Mouse (Mus musculus) fat pad, adult 2 months (tissue): ENCODE results near the gene 4933402J07Rik.

Experiments used
- DNase-seq: peaks from one replicate; pipeline ENCODE4 v3.0.0-alpha.2; 2011; ENCODE audit warnings: low read depth, low spot score; ENCODE audit errors: extremely low read depth

4933402J07Rik gene

DNA sequence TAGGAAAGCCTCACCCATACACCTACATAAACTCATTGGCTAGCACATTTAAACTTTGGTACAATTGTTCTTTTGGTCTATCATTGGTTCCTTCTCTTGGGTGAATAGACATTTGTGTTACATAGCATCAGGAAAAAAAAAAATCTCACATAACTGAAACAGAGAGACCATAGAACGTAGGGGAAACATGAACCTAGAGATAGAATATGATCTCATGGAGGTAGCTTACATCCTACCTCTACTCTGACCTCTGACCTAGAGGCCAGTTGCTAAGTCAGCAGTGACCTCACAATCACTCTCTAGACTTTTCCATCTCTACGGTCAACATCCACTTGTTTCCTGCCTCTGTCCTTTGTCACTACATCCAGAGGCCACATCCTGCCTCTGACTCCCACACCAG is at the start of gene 4933402J07Rik:
4933402J07Rik (plus strand) TSS at position 301 of the 400 bp plus-strand sequence.
- DNase-seq: no peak

GRCm38 (mm10) chr8:87517132-87517531 is 46.5 kb upstream of the 4933402J07Rik start:
- no peak for DNase-seq

GRCm38 (mm10) chr8:87525006-87525405 is 38.6 kb upstream of the 4933402J07Rik start:
- no peak for DNase-seq

- no peak for DNase-seq
Measured at GRCm38 (mm10) chr8:87531176-87531575, 32.5 kb upstream of the 4933402J07Rik start.

DNA sequence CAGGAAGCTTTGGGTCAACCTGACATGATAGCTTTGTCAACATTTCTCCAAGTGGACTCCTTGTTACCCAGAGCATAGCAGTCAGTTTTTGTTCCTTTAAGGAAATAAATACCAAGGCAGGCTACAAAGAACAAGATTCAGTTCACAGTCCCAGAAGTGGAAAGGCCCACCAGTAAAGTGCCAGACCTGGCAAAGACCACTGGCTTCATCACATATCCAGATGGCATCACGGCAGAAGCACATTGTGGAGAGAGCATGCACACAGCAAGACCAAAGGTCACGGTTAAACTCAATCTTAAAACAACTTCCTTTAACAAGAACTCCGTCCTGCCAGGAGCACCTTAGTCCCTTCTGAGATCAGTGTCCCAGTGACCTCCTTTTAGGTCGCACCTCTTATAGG is 30.2 kb upstream of the 4933402J07Rik start:
- DNase-seq: no peak

DNA sequence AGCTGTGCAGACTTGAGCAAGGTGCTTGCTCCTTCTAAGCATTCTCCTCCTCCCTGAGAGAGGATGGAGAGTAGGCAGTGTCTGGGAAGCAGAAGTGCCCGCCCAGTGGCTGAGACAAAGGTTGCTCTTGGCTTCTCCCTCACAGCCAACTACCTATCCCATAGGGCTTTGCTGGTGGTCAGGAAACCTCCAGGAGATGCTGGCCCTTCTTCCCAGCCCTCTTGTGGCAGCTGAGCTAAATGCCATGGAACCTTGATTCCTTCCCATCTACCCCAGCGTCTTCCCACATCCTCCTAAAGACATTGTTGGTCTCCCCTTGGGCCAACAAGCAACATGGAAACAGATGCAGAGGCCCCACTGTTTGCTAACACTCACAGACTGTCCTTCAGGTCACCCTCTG is 28.8 kb upstream of the 4933402J07Rik start:
- DNase-seq: no peak

- DNase-seq: no peak
Measured at GRCm38 (mm10) chr8:87536615-87537329, 26.9 kb upstream of the 4933402J07Rik start.

GRCm38 (mm10) chr8:87539829-87540394 is 23.7 kb upstream of the 4933402J07Rik start:
- no peak for DNase-seq

DNA sequence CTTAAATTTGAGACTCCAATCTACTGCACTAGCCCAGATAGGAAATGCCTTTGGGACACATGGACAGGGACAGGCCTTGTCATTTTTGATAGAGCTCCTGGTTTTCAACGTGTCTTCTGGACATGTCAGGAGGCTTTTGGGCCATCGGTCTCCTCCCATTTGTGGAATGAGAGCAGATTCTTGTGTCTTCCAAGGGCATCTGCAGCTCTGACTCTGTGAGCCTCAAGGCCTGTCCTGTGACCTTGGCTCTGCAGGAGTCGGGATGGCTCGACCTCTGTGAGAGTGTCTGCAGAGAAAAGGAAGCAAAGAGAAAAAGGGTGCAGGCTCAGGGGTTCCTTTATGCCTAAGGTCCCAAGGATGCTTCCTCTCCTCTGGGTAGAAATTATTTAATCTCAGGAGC is 13.8 kb upstream of the 4933402J07Rik start:
- DNase-seq: no peak

DNA sequence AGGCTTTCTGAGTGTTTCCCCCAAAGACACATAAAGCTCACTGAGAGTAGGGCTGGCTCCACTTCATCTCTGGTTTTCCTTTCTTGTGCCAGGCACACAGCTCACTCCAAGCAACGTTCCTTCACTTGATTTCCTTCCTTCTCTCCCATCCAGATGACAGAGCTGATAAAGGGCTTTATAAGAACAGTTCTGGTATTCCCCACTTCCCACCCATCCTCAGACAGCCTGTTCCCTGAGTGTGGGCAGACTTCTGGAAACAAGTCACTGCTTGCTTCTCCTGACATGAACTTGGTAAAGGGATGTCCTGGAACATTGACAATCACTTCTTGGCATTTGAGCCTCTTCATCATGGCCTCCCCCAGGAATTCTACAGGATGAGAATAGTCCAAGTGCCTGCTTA is 10.9 kb upstream of the 4933402J07Rik start:
- no peak for DNase-seq

DNA sequence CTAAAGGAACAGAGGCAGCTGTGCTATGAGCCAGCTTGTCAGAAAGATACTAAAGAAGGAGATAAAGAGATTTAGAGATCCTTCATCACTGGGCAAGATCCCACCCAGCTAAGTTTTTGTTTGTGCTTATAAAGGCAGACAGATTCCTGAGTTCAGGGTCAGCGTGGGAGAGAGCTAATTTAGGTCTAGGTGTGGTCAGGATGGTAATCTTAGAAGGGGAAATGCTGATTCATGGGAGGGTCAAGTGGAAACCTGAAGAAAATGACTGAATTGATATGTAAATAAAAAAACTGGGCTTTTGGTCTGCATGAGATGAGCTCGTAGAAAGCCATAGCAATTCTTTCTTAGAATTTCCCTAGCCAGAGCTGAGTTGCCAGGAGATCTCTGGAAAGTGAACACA is 2.9 kb upstream of the 4933402J07Rik start:
- no peak for DNase-seq

GRCm38 (mm10) chr8:87569203-87569602 is 5.5 kb downstream of the 4933402J07Rik start:
- no peak for DNase-seq

GRCm38 (mm10) chr8:87569706-87570563 is 6.3 kb downstream of the 4933402J07Rik start:
- no peak for DNase-seq

- no peak for DNase-seq
Measured at GRCm38 (mm10) chr8:87570564-87570855, 6.9 kb downstream of the 4933402J07Rik start.

DNA sequence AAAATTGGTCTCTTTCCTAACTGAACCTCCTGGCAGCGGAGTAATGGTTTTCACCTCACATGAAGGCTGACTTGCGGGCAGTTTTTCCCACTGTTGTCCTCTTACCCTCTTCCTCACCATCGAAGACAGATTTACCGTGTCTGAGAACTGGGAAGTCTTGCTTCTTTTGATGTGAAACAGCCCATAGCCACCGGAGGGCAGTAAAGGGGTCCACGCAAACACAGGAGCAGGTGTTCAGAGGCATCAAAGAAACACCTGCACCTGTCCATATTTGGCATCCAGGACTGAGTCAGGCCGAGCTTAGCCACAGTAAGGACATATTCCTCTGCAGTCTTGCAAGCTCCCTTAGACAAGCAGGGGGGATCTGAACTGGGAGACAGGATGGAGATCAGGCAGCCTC is 7.2 kb downstream of the 4933402J07Rik start:
- no peak for DNase-seq

DNA sequence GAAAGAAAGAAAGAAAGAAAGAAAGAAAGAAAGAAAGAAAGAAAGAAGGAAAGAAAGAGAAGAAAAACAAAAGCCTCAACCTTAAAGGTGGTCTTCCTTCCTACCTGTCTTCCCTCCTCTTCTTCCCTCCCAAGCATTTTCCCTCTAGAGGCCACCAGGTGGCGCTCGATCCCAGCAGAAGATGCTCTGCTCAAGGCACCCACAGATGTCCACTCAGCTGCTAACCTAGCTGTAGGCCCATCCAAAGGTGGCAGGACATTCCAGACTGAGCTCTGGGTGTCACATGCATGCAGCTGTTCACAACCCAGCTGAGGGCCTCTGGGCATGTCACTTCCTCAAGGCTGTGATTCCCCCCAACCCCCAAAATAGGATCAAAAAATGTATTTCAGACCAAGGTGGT is 30.6 kb downstream of the 4933402J07Rik start:
- DNase-seq: no peak

DNA sequence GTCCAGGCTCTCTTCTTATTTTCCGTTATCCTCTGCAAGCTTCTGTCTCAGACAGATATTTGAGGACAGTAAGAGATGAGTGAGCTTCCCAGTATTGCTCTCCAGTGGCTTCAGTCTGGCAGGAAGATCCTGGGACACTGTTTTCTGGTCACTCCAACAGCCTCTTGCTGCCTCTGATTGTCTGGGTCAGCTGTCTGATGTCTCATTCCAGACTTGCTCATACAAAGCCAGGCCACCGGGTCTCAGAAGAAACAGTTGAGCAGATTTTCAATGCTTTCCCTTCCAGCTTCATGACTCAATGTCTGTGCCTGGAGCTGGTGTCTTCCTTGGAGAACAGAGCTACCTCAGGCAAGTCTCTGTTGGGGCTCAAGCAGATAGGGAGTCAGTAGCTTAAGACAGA is 39.1 kb downstream of the 4933402J07Rik start:
- DNase-seq: no peak

DNA sequence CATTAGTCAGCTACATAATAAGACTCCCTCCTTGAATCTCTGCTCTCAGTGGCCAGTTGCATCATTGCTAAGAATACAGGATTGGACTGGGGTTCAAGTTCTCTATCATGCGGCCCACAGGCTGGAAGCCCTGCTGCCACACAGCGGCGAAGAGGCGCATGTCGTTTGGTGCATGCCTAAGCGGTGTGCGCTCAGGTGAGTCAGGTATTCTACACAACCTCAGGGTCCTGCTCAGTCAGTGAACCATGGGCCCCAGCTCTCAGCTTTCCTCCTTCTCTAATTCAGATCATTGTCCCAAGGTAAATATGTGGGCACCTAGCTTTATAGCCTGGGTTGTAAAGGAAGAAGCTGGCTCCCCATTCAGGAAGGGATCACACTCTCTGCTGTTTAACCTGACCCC is 45.5 kb downstream of the 4933402J07Rik start:
- no peak for DNase-seq

DNA sequence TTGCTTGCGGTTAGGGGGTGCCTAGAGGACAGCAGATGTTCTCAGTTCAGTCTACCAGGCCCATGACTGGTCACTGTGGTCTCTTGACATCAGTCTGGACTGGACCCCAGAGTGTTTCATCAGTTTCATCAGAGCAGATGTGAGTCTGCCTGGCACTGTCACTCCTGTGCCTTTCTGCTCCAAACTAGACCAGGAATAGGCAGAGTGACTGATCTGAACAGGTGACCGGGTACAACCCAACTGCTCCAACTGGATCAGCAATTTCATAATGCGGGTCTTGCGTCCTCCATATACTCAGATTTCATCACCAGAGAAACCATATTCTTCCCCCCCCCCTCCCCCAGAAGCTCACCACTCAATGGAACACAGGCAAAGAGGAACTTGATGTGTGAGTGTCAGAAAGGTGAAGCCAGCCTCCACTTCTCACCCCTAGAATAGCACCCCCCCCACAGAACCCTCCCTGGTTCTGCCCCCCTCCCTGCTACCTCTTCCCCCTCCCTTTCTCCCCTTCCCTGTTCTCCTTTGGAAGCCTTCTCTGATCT is 46.1 kb downstream of the 4933402J07Rik start:
- no peak for DNase-seq

DNA sequence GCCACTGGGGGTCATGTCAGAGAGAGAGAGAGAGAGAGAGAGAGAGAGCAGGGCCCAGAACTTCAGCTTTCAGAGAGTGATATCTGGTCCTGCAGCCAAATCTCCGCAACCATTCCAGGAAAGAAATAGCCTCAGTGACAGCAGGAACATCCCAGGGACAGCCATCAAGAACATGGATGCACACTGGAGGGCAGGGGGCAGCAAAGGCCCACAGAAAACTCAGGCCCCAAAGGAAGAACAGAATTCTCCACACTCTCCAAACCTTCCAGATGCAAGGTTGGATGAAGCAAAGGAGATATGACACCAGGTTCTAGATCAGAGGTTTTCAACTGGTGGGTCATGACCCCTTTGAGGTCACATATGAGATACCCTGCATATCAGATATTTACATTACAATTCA is 50.0 kb downstream of the 4933402J07Rik start:
- DNase-seq: no peak

DNA sequence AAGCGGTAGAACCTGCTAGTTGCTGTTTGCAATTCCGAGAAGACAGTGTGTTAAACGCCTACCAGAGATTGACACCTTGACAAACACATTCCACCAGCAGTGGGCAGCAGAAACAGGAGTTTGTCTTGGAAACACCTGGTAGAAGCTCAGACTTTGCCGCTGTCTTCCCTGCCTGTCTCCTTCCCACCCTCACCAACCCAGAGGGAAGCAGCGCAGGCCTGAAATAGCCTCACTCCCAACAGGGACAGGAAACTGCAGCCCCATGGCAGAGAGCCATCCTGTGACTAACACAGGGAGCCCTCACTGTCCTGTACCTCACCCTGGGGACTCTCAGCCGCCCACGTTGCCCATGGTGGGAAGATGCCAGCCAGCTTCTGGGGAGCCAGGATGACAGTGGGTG is 55.5 kb downstream of the 4933402J07Rik start:
- DNase-seq: peak; percentile 39

GRCm38 (mm10) chr8:87619529-87619928 is 55.9 kb downstream of the 4933402J07Rik start:
- DNase-seq: no peak
